Mouse (Mus musculus) liver, embryonic 11.5 days (tissue): Measurements from ENCODE around the gene Gm10073. TPM values are rescaled to one million over a fixed set of nuclear protein-coding genes. Genes with fewer than 3 reads are reported as not detected.
"Not testable (repeated sequence)": the region's sequence is repeated elsewhere in the genome, so short reads cannot be mapped to it uniquely, and the experiment has no call there.

Source experiments
- ATAC-seq: fragments of 200-750 bp; cut with Nextera tagmentation; replicated peaks from 2 replicates; pipeline ENCODE4 v1.8.0; 2017; ENCODE audit warnings: moderate number of reproducible peaks, mild to moderate bottlenecking, moderate TSS enrichment, moderate library complexity; ENCODE audit not compliant: low FRiP score
- DNase-seq: peaks from one replicate; pipeline ENCODE4 v3.0.0-alpha.2; 2017; ENCODE audit warnings: low spot score
- H3K27ac ChIP-seq: fragments of 300-500 bp; sonication (generic); 2 replicates; pipeline ENCODE4 v1.5.1; 2014; ENCODE audit warnings: mild to moderate bottlenecking, low read depth, low read length, control low read depth
- H3K27me3 ChIP-seq: fragments of 300-500 bp; sonication (generic); replicated peaks from 2 replicates; pipeline ENCODE4 v1.6.1; 2014; ENCODE audit warnings: low read length, mixed read lengths; ENCODE audit not compliant: control insufficient read depth, insufficient read depth
- H3K36me3 ChIP-seq: fragments of 300-500 bp; sonication (generic); 2 replicates; pipeline ENCODE4 v1.6.1; 2014; ENCODE audit warnings: mild to moderate bottlenecking, low read length, moderate library complexity, mixed read lengths; ENCODE audit not compliant: control insufficient read depth, insufficient read depth
- H3K4me1 ChIP-seq: fragments of 300-500 bp; sonication (generic); replicated peaks from 2 replicates; pipeline ENCODE4 v1.6.1; 2014; ENCODE audit warnings: low read length, mixed read lengths; ENCODE audit not compliant: control insufficient read depth, insufficient read depth
- H3K4me2 ChIP-seq: fragments of 300-500 bp; sonication (generic); 2 replicates; pipeline ENCODE4 v1.6.1; 2014; ENCODE audit warnings: mild to moderate bottlenecking, control low read depth, moderate library complexity
- H3K4me3 ChIP-seq: fragments of 300-500 bp; sonication (generic); 2 replicates; pipeline ENCODE4 v1.5.1; 2014; ENCODE audit warnings: low read depth, low read length, control low read depth
- H3K9ac ChIP-seq: fragments of 300-500 bp; sonication (generic); 2 replicates; pipeline ENCODE4 v1.6.1; 2014; ENCODE audit warnings: low read depth, low read length, control low read depth
- H3K9me3 ChIP-seq: fragments of 300-500 bp; sonication (generic); 2 replicates; pipeline ENCODE4 v1.6.1; 2016; ENCODE audit warnings: low read length, inconsistent platforms, mixed read lengths; ENCODE audit not compliant: control insufficient read depth
- WGBS: fragments of 180-500 bp; shearing (Covaris S2); extraction: QIAGEN DNeasy Blood & Tissue Kit; methylation state at CpG from one replicate; pipeline ENCODE4 v1.1.7; 2014; 5-methylcytosine and 5-hydroxymethylcytosine counted together
- polyA plus RNA-seq: library from polyadenylated mRNA; unstranded; fragments of >200 nt; fragmentation: Nextera tagmentation; extraction: Ambion mirVana; gene quantifications from 2 replicates; pipeline ENCODE4 v1.2.1, GENCODE M21; 2014

The Gm10073 gene
- 11.9 and 15.4 TPM in 2 replicates for polyA plus RNA-seq

GRCm38 (mm10) chr8:106573168-106573567 lies at the start of gene Gm10073:
Gm10073 (minus strand) TSS chr8:106573461.
- ATAC-seq, H3K36me3 ChIP-seq, H3K4me3 ChIP-seq, H3K4me2 ChIP-seq, H3K27ac ChIP-seq, H3K9ac ChIP-seq, H3K9me3 ChIP-seq, H3K4me1 ChIP-seq, DNase-seq, H3K27me3 ChIP-seq: not testable (repeated sequence)
- 36% methylated on average over 20 of the region's 20 CpGs for WGBS

- WGBS, result 56% methylated on average over 5 of the region's 5 CpGs
- Histone ChIP-seq H3K9ac (no peak overlapping the region), H3K4me2 (no peak overlapping the region; the same call in 1 of the 2 replicates), H3K4me1 (no peaks in the 10 kb centered on the region), H3K9me3 (no peaks in the 10 kb centered on the region), H3K27ac (peak overlapping the region; percentile 51), H3K27me3 (no peaks in the 10 kb centered on the region), H3K36me3 (no peaks in the 10 kb centered on the region), H3K4me3 (no peak overlapping the region)
- DNase-seq (no peak), ATAC-seq (no peak)
Measured at GRCm38 (mm10) chr8:106623016-106623415, 49.8 kb upstream of the Gm10073 start.

- Histone ChIP-seq H3K4me3 (no peak overlapping the region), H3K27me3 (0 out of 2 replicates have a peak, but pooled peaks cover 2% of the 10 kb centered on the region), H3K4me2 (no peak overlapping the region), H3K4me1 (no peaks in the 10 kb centered on the region), H3K27ac (no peak overlapping the region), H3K9ac (no peak overlapping the region), H3K36me3 (no peaks in the 10 kb centered on the region), H3K9me3 (no peaks in the 10 kb centered on the region)
- DNase-seq (no peak), ATAC-seq (no peak)
- 77% methylated on average over 2 of the region's 2 CpGs for WGBS
Measured at GRCm38 (mm10) chr8:106620488-106620887, 47.2 kb upstream of the Gm10073 start.

- Histone ChIP-seq H3K27ac (peak overlapping the region; percentile 53), H3K4me2 (no peak overlapping the region), H3K4me3 (no peak overlapping the region), H3K36me3 (no peaks in the 10 kb centered on the region), H3K4me1 (no peaks in the 10 kb centered on the region), H3K9ac (no peak overlapping the region), H3K27me3 (0 out of 2 replicates have a peak, but pooled peaks cover 2% of the 10 kb centered on the region), H3K9me3 (no peaks in the 10 kb centered on the region)
- no peak for DNase-seq
- 36% methylated on average over 9 of the region's 9 CpGs for WGBS
- peak; percentile 65; the same call in 1 of the 2 replicates for ATAC-seq
Measured at GRCm38 (mm10) chr8:106619549-106620245, 46.4 kb upstream of the Gm10073 start.

GRCm38 (mm10) chr8:106618324-106618723 lies 45.1 kb upstream of the Gm10073 start:
- Histone ChIP-seq H3K9ac (no peak overlapping the region), H3K4me1 (no peaks in the 10 kb centered on the region), H3K27ac (no peak overlapping the region), H3K27me3 (0 out of 2 replicates have a peak, but pooled peaks cover 2% of the 10 kb centered on the region), H3K36me3 (no peaks in the 10 kb centered on the region), H3K4me3 (no peak overlapping the region), H3K4me2 (no peak overlapping the region), H3K9me3 (no peaks in the 10 kb centered on the region)
- ATAC-seq (no peak), DNase-seq (no peak)
- 63% methylated on average over 6 of the region's 6 CpGs for WGBS

- H3K9me3 ChIP-seq, result no peaks in the 10 kb centered on the region
- no peaks in the 10 kb centered on the region for H3K36me3 ChIP-seq
- H3K4me3 ChIP-seq, result no peak overlapping the region
- ATAC-seq (no peak), DNase-seq (no peak)
- no peak overlapping the region for H3K9ac ChIP-seq
- no peak overlapping the region for H3K27ac ChIP-seq
- WGBS, result 73% methylated on average over 6 of the region's 6 CpGs
- H3K27me3 ChIP-seq, result 0 out of 2 replicates have a peak, but pooled peaks cover 2% of the 10 kb centered on the region
- no peak overlapping the region for H3K4me2 ChIP-seq
- no peaks in the 10 kb centered on the region for H3K4me1 ChIP-seq
Measured at GRCm38 (mm10) chr8:106617865-106618264, 44.6 kb upstream of the Gm10073 start.

- 0 out of 2 replicates have a peak, but pooled peaks cover 2% of the 10 kb centered on the region for H3K27me3 ChIP-seq
- no peak overlapping the region for H3K4me2 ChIP-seq
- no peak overlapping the region for H3K9ac ChIP-seq
- no peaks in the 10 kb centered on the region for H3K4me1 ChIP-seq
- 48% methylated on average over 6 of the region's 6 CpGs for WGBS
- H3K9me3 ChIP-seq, result no peaks in the 10 kb centered on the region
- H3K27ac ChIP-seq, result no peak overlapping the region
- no peak for ATAC-seq
- DNase-seq, result no peak
- no peaks in the 10 kb centered on the region for H3K36me3 ChIP-seq
- H3K4me3 ChIP-seq, result no peak overlapping the region
Measured at GRCm38 (mm10) chr8:106617196-106617595, 43.9 kb upstream of the Gm10073 start.

GRCm38 (mm10) chr8:106616679-106617078 lies 43.4 kb upstream of the Gm10073 start:
- no peaks in the 10 kb centered on the region for H3K36me3 ChIP-seq
- no peak overlapping the region for H3K4me3 ChIP-seq
- H3K9me3 ChIP-seq, result no peaks in the 10 kb centered on the region
- DNase-seq (no peak), ATAC-seq (no peak)
- H3K27ac ChIP-seq, result no peak overlapping the region
- H3K4me1 ChIP-seq, result no peaks in the 10 kb centered on the region; the same call in 1 of the 2 replicates
- H3K9ac ChIP-seq, result no peak overlapping the region
- no peak overlapping the region for H3K4me2 ChIP-seq
- H3K27me3 ChIP-seq, result 0 out of 2 replicates have a peak, but pooled peaks cover 2% of the 10 kb centered on the region
- 55% methylated on average over 4 of the region's 4 CpGs for WGBS
